Mouse (Mus musculus) intestine, postnatal 0 days (tissue): ENCODE measurements around the gene Kank1. TPM values are rescaled to one million over a fixed set of nuclear protein-coding genes. Genes with fewer than 3 reads are reported as not detected.

ENCODE experiments used
- ATAC-seq: fragments of 200-750 bp; cut with Nextera tagmentation; 2 replicates; pipeline ENCODE4 v1.8.0; 2017; ENCODE audit warnings: mild to moderate bottlenecking, moderate TSS enrichment, moderate library complexity
- H3K27ac ChIP-seq: fragments of 300-500 bp; sonication (generic); 2 replicates; pipeline ENCODE4 v1.5.1; 2014; ENCODE audit warnings: mild to moderate bottlenecking, low read depth, low read length, moderate library complexity
- H3K27me3 ChIP-seq: fragments of 300-500 bp; sonication (generic); replicated peaks from 2 replicates; pipeline ENCODE4 v1.6.1; 2014; ENCODE audit warnings: low read length, mixed read lengths; ENCODE audit not compliant: control insufficient read depth, insufficient read depth
- H3K36me3 ChIP-seq: fragments of 300-500 bp; sonication (generic); 2 replicates; pipeline ENCODE4 v1.6.1; 2014; ENCODE audit warnings: mild to moderate bottlenecking, moderate library complexity; ENCODE audit not compliant: control insufficient read depth, insufficient read depth
- H3K4me1 ChIP-seq: fragments of 300-500 bp; sonication (generic); replicated peaks from 2 replicates; pipeline ENCODE4 v1.6.1; 2014; ENCODE audit warnings: antibody characterized with exemption, low read length, mixed read lengths; ENCODE audit not compliant: control insufficient read depth, insufficient read depth
- H3K4me2 ChIP-seq: fragments of 300-500 bp; sonication (generic); replicated peaks from 2 replicates; pipeline ENCODE4 v1.6.1; 2014; ENCODE audit warnings: low read depth, mild to moderate bottlenecking, moderate library complexity
- H3K4me3 ChIP-seq: fragments of 300-500 bp; sonication (generic); 2 replicates; pipeline ENCODE4 v1.5.1; 2014; ENCODE audit warnings: low read depth, low read length
- H3K9ac ChIP-seq: fragments of 300-500 bp; sonication (generic); 2 replicates; pipeline ENCODE4 v1.6.1; 2014; ENCODE audit warnings: mild to moderate bottlenecking, low read depth, low read length
- H3K9me3 ChIP-seq: fragments of 300-500 bp; sonication (generic); 2 replicates; pipeline ENCODE4 v1.6.1; 2016; ENCODE audit warnings: mixed run types; ENCODE audit not compliant: control insufficient read depth
- CTCF ChIP-seq: sonication (generic); IDR thresholded peaks from 2 replicates; pipeline ENCODE4 v1.5.1; 2016; ENCODE audit warnings: low read depth, mild to moderate bottlenecking, control low read depth, antibody characterized with exemption, moderate library complexity
- WGBS: fragments of 180-500 bp; shearing (Covaris S2); extraction: QIAGEN DNeasy Blood & Tissue Kit; methylation state at CpG from one replicate; pipeline ENCODE4 v1.1.7; 2014; 5-methylcytosine and 5-hydroxymethylcytosine counted together
- polyA plus RNA-seq: library from polyadenylated mRNA; unstranded; fragments of >200 nt; fragmentation: Nextera tagmentation; extraction: Ambion mirVana; gene quantifications from 2 replicates; pipeline ENCODE4 v1.2.1, GENCODE M21; 2015

Kank1 gene
- polyA plus RNA-seq, 1 experiment from 2014 or later: 6.0 TPM

DNA sequence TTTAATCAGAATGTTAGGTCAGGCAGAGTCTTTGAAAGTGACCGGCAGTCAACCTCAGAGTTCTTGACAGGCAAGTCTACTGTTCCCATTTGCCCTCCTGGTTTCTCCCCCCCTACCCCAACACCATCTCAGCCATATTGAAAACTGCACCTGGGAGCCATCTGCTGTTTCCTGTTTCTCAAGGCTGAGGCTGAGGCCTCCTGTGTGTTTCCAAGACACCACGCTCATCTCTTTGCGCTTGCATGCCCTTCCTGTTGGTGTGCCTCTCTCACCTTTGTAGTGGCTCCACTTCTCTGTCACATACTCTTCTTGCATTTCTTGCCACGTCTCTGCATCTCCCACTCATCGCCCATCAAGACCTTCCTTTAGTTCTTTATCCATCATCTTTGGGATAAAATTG, 79.2 kb downstream of the Kank1 start:
- H3K27ac ChIP-seq: no peak overlapping the region
- no peak overlapping the region for H3K9ac ChIP-seq
- no peak for TF ChIP-seq CTCF
- ATAC-seq: no peak
- whole genome bisulfite sequencing: 92% methylated on average over 5 of the region's 5 CpGs
- H3K4me3 ChIP-seq: no peak overlapping the region
- H3K36me3 ChIP-seq: no peaks in the 10 kb centered on the region; the same call in 1 of the 2 replicates
- no peak overlapping the region for H3K4me2 ChIP-seq
- no peaks in the 10 kb centered on the region for H3K9me3 ChIP-seq
- H3K4me1 ChIP-seq: 0 out of 2 replicates have a peak, but pooled peaks cover 3% of the 10 kb centered on the region
- H3K27me3 ChIP-seq: no peaks in the 10 kb centered on the region

DNA sequence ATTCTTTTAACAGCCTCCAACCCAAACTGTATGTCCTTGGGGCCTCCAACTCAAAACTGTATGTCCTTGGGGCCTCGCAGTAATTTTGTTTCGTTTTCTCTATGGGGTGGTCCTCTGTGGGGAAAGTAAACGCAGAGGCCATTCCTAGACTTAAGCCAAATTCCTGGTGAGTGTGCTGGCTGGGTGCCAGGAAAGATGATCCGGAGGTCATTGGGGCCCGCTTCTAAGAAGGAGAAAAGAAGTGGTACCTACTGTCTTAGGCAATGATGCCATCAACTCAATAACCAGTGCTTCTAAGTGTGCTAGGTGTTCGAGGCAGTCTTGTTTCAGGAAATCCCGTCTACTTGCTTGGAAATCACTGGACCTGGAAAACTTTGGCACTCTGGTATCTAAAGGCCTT, 87.5 kb downstream of the Kank1 start:
- Histone ChIP-seq H3K9ac (no peak overlapping the region), H3K4me1 (no peaks in the 10 kb centered on the region), H3K36me3 (no peaks in the 10 kb centered on the region; the same call in 1 of the 2 replicates), H3K4me2 (no peak overlapping the region), H3K9me3 (no peaks in the 10 kb centered on the region), H3K27me3 (no peaks in the 10 kb centered on the region), H3K4me3 (no peak overlapping the region), H3K27ac (no peak overlapping the region)
- no peak for ATAC-seq
- TF ChIP-seq CTCF: no peak
- WGBS: 40% methylated on average over 7 of the region's 7 CpGs

DNA sequence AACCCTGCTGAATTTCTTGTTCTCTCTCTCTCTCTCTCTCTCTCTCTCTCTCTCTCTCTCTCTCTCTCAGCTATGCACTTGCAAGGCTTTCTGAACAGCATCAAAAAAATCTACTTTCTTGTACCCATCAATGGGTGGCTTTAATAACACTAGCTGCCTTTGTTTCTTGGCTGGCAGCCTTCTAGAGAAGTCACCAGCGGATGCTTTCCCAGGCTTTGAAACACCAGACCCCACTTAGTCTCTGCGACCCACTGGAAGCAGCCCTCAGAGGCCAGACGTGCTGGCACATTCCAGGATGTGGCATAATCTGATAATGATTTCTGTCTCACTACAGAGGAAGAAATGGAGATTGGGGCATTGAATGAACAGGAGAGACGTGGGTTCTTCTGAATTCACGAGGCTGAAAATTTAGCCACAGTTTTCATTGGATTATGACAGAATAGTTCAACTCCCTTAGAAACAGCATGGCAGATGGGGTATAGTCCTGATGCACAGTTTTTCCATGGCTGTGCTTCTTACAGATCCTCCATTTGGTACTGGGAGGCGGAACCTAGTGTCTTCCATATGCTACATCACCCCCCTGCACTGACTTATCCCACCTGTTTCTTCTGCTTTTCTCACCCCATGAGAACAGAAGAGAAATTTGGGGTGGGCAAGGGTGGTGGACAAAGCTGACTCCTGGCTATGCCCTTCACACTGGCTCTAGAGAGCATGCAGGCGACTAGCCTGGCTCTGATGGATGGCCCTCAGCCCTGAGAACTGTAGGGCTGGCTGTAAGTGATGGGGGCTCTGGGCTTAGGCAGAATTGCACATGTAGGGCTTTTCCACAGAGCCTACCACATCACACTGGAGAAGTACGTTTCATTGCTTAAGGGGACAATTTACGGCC, 88.6 kb downstream of the Kank1 start:
- Histone ChIP-seq H3K27me3 (no peaks in the 10 kb centered on the region), H3K4me1 (no peaks in the 10 kb centered on the region), H3K9ac (no peak overlapping the region), H3K9me3 (no peaks in the 10 kb centered on the region), H3K27ac (no peak overlapping the region), H3K36me3 (no peaks in the 10 kb centered on the region; the same call in 1 of the 2 replicates), H3K4me3 (no peak overlapping the region), H3K4me2 (no peak overlapping the region)
- TF ChIP-seq CTCF: no peak
- no peak for ATAC-seq
- WGBS: 81% methylated on average over 9 of the region's 9 CpGs

DNA sequence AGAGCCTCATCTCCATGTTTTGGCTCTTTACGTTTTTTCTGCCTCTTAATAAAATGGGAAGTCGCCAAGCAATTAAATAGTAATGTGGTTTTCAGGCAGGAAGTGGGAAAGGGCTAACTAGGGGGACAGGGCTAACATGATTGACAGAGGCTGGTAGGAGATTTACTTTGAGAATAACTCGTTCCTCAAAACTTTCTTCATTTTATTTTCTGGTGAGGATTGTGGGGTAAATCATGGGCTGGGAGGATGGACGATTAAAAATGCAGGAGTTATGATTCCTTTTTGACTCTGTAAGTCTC, 89.2 kb downstream of the Kank1 start:
- WGBS: 72% methylated on average over 4 of the region's 4 CpGs
- Histone ChIP-seq H3K9me3 (no peaks in the 10 kb centered on the region), H3K4me2 (no peak overlapping the region), H3K36me3 (no peaks in the 10 kb centered on the region; the same call in 1 of the 2 replicates), H3K4me1 (no peaks in the 10 kb centered on the region), H3K27me3 (no peaks in the 10 kb centered on the region), H3K4me3 (no peak overlapping the region), H3K27ac (no peak overlapping the region), H3K9ac (no peak overlapping the region)
- ATAC-seq: no peak
- no peak for TF ChIP-seq CTCF

DNA sequence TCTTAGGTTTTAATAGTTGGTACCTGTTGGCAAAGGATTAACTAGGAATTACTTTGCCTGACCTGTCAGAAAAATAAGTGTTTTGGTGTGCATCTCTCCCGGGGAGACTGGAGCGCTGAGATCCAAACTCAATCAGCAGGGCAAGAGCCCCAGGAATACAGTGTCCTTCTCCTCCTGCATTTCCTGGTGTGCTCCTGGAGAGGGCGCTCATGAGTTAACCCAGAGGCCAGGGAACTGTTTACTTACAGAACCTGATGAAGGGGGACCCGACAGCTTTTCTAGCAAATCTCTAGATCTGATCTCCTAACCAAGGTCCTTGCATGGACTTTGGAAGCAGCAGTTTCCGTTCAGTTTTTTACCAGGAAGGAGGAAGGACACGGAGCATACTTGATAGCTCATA, 90.9 kb downstream of the Kank1 start:
- Histone ChIP-seq H3K4me1 (no peaks in the 10 kb centered on the region), H3K9me3 (no peaks in the 10 kb centered on the region), H3K4me3 (no peak overlapping the region), H3K27ac (no peak overlapping the region), H3K36me3 (no peaks in the 10 kb centered on the region), H3K4me2 (no peak overlapping the region), H3K9ac (no peak overlapping the region), H3K27me3 (no peaks in the 10 kb centered on the region)
- ATAC-seq: peak; percentile 88
- WGBS: 43% methylated on average over 6 of the region's 6 CpGs
- TF ChIP-seq CTCF: peak; percentile 70

DNA sequence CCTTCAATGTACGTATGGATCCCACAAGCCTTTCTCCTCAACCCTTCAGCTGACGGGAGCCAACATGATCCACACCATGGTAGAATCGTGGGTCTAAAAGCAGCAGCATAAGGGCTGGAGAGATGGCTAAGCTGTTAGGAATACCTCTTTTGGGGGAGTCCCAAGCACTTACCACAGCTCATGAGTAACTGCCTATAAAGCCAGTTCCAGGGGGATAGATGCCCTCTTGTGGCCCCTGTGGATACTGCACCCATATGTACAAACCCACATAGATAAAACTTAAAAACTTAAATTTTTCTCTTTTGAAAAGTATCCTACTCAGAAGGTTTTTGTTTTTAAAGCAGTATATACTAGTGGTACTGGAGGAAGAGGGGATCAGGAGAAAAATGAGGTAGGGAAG, 97.6 kb downstream of the Kank1 start:
- no peaks in the 10 kb centered on the region for H3K27me3 ChIP-seq
- 67% methylated on average over 3 of the region's 3 CpGs for WGBS

More for the DNA sequence above, 97.6 kb downstream of the Kank1 start:
- no peak for ATAC-seq
- H3K9me3 ChIP-seq: no peaks in the 10 kb centered on the region
- H3K4me1 ChIP-seq: no peaks in the 10 kb centered on the region
- no peak overlapping the region for H3K4me3 ChIP-seq
- TF ChIP-seq CTCF: peak; percentile 88
- H3K9ac ChIP-seq: no peak overlapping the region
- H3K27ac ChIP-seq: no peak overlapping the region
- H3K36me3 ChIP-seq: no peaks in the 10 kb centered on the region
- H3K4me2 ChIP-seq: no peak overlapping the region
